Mouse (Mus musculus): ENCODE measurements around the gene Sept1.

DNA sequence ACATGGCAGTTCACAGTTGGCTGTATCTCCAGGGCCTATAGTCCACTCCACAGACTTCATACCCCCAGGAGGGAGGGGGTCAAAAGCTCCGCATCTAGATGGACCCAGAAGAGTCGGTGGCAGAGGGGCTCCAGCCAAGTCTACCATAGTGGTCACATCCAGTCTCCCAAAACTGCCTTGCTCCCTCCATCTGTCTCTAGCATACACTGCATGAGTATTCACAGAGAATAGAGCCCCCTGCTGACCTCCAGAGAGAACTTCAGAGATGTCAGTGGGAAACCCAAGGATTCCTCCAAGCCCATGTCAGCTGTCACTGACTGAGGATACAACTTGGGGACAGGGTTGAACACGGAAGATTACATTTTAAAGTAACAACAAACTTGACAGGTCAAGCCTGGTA lies 47.3 kb downstream of the Sept1 start:
- TF ChIP-seq CTCF (IDR thresholded peaks at IDR 0.05; ENCODE audit: low read depth, low read length) = 0 out of 2 replicates have a peak, but pooled peaks have one; percentile 13
- no peak for TF ChIP-seq GATA1 (IDR thresholded peaks at IDR 0.05; ENCODE audit: borderline replicate concordance, low read length)
- no peak for TF ChIP-seq POLR2AphosphoS5 (IDR thresholded peaks at IDR 0.05; ENCODE audit: insufficient replicate concordance, low read depth, low read length)
- TF ChIP-seq TAL1 (conservative IDR thresholded peaks at IDR 0.05; ENCODE audit: low read depth, low read length) = no peak
- no peak for TF ChIP-seq GATA2 (IDR thresholded peaks at IDR 0.05; ENCODE audit: borderline replicate concordance, low read depth, low read length)

Data from G1E (cell line).